Mouse (Mus musculus) hindbrain, embryonic 15.5 days (tissue): ENCODE results near the gene Klhdc8b. TPM values are rescaled to one million over a fixed set of nuclear protein-coding genes. Genes with fewer than 3 reads are reported as not detected.

Experiments used
- ATAC-seq: fragments of 200-750 bp; cut with Nextera tagmentation; 2 replicates; pipeline ENCODE4 v1.8.0; 2017; ENCODE audit warnings: low read depth, moderate number of reproducible peaks, moderate TSS enrichment; ENCODE audit not compliant: low FRiP score
- H3K27ac ChIP-seq: fragments of 300-500 bp; sonication (generic); replicated peaks from 2 replicates; pipeline ENCODE4 v1.5.1; 2015; ENCODE audit warnings: mild to moderate bottlenecking, inconsistent platforms
- H3K27me3 ChIP-seq: fragments of 300-500 bp; sonication (generic); 2 replicates; pipeline ENCODE4 v1.6.1; 2015; ENCODE audit warnings: control low read depth, inconsistent platforms
- H3K36me3 ChIP-seq: fragments of 300-500 bp; sonication (generic); 2 replicates; pipeline ENCODE4 v1.6.1; 2015; ENCODE audit warnings: control low read depth, inconsistent platforms
- H3K4me1 ChIP-seq: fragments of 300-500 bp; sonication (generic); replicated peaks from 2 replicates; pipeline ENCODE4 v1.6.1; 2015; ENCODE audit warnings: control low read depth, inconsistent platforms
- H3K4me2 ChIP-seq: fragments of 300-500 bp; sonication (generic); 2 replicates; pipeline ENCODE4 v1.6.1; 2015; ENCODE audit warnings: moderate library complexity, mild to moderate bottlenecking, inconsistent platforms
- H3K4me3 ChIP-seq: fragments of 300-500 bp; sonication (generic); 2 replicates; pipeline ENCODE4 v1.5.1; 2015; ENCODE audit warnings: mild to moderate bottlenecking, inconsistent platforms
- H3K9ac ChIP-seq: fragments of 300-500 bp; sonication (generic); 2 replicates; pipeline ENCODE4 v1.6.1; 2015; ENCODE audit warnings: inconsistent platforms
- H3K9me3 ChIP-seq: fragments of 300-500 bp; sonication (generic); 2 replicates; pipeline ENCODE4 v1.6.1; 2016; ENCODE audit warnings: control low read depth, inconsistent platforms
- WGBS: fragments of 180-500 bp; shearing (Covaris S2); methylation state at CpG from one replicate; pipeline ENCODE4 v1.1.7; 2015; 5-methylcytosine and 5-hydroxymethylcytosine counted together
- polyA plus RNA-seq: library from polyadenylated mRNA; unstranded; fragments of >200 nt; fragmentation: Nextera tagmentation; extraction: Ambion mirVana; gene quantifications from 2 replicates; pipeline ENCODE4 v1.2.1, GENCODE M21; 2015

Klhdc8b gene
- polyA plus RNA-seq, 1 experiment from 2014 or later: 67.5 TPM

- H3K4me3 ChIP-seq: no peak overlapping the region
- ATAC-seq: no peak
- no peaks in the 10 kb centered on the region for H3K27me3 ChIP-seq
- no peak overlapping the region for H3K9ac ChIP-seq
- H3K4me1 ChIP-seq: no peaks in the 10 kb centered on the region
- no peak overlapping the region for H3K4me2 ChIP-seq
- no peak overlapping the region for H3K27ac ChIP-seq
- H3K36me3 ChIP-seq: no peaks in the 10 kb centered on the region
- WGBS: 81% methylated on average over 11 of the region's 11 CpGs
- no peaks in the 10 kb centered on the region for H3K9me3 ChIP-seq
These were observed 20.0 kb downstream of the Klhdc8b start for GRCm38 (mm10) chr9:108441236-108441919.

GRCm38 (mm10) chr9:108440485-108440884, 20.9 kb downstream of the Klhdc8b start:
- H3K27ac ChIP-seq: no peak overlapping the region
- no peak overlapping the region for H3K4me3 ChIP-seq
- no peaks in the 10 kb centered on the region for H3K9me3 ChIP-seq
- WGBS: 81% methylated on average over 5 of the region's 5 CpGs
- H3K36me3 ChIP-seq: no peaks in the 10 kb centered on the region
- H3K27me3 ChIP-seq: no peaks in the 10 kb centered on the region
- no peak overlapping the region for H3K4me2 ChIP-seq
- H3K4me1 ChIP-seq: no peaks in the 10 kb centered on the region
- H3K9ac ChIP-seq: no peak overlapping the region
- ATAC-seq: no peak

GRCm38 (mm10) chr9:108439176-108439575, 22.2 kb downstream of the Klhdc8b start:
- WGBS: 80% methylated on average over 6 of the region's 6 CpGs
- no peak overlapping the region for H3K27ac ChIP-seq
- no peak overlapping the region for H3K9ac ChIP-seq
- no peaks in the 10 kb centered on the region for H3K36me3 ChIP-seq
- no peaks in the 10 kb centered on the region for H3K9me3 ChIP-seq
- H3K4me1 ChIP-seq: no peaks in the 10 kb centered on the region
- no peak for ATAC-seq
- no peak overlapping the region for H3K4me3 ChIP-seq
- H3K4me2 ChIP-seq: no peak overlapping the region
- H3K27me3 ChIP-seq: no peaks in the 10 kb centered on the region

- Histone ChIP-seq H3K9ac (no peak within 1 kb of the TSS), H3K27ac (no peak within 1 kb of the TSS), H3K4me3 (no peak within 1 kb of the TSS), H3K9me3 (no peaks in the 10 kb centered on the region), H3K4me2 (no peak within 1 kb of the TSS), H3K36me3 (no peaks in the 10 kb centered on the region), H3K4me1 (no peaks in the 10 kb centered on the region), H3K27me3 (no peaks in the 10 kb centered on the region)
- ATAC-seq: no peak
- 21% methylated on average over 3 of the region's 3 CpGs for WGBS
These were observed 25.2 kb downstream of the Klhdc8b start, which contains the start of gene BC048562 for GRCm38 (mm10) chr9:108436182-108436581. TSS of gene BC048562 (plus strand) at chr9:108436482.

GRCm38 (mm10) chr9:108431431-108432067, 29.8 kb downstream of the Klhdc8b start:
- ATAC-seq: 0 out of 2 replicates have a peak, but pooled peaks have one; percentile 45

GRCm38 (mm10) chr9:108428384-108428783, 33.0 kb downstream of the Klhdc8b start, which contains the start of gene Ccdc36:
TSS of gene Ccdc36 (minus strand) at chr9:108428484.
- no peaks in the 10 kb centered on the region for H3K4me1 ChIP-seq
- H3K36me3 ChIP-seq: no peaks in the 10 kb centered on the region
- H3K4me3 ChIP-seq: no peak within 1 kb of the TSS
- H3K4me2 ChIP-seq: no peak within 1 kb of the TSS
- H3K9me3 ChIP-seq: no peaks in the 10 kb centered on the region
- H3K27ac ChIP-seq: no peak within 1 kb of the TSS
- H3K27me3 ChIP-seq: no peaks in the 10 kb centered on the region
- H3K9ac ChIP-seq: no peak within 1 kb of the TSS
- ATAC-seq: no peak

More at GRCm38 (mm10) chr9:108431431-108432067, 29.8 kb downstream of the Klhdc8b start:
- H3K9ac ChIP-seq: no peak overlapping the region
- no peaks in the 10 kb centered on the region for H3K36me3 ChIP-seq
- 44% methylated on average over 32 of the region's 32 CpGs for WGBS
- no peak overlapping the region for H3K27ac ChIP-seq
- H3K4me2 ChIP-seq: peak overlapping the region; percentile 51
- peak overlapping the region; percentile 27 for H3K4me3 ChIP-seq
- no peaks in the 10 kb centered on the region for H3K9me3 ChIP-seq
- H3K4me1 ChIP-seq: no peaks in the 10 kb centered on the region
- no peaks in the 10 kb centered on the region for H3K27me3 ChIP-seq

- 58% methylated on average over 1 of the region's 1 CpGs for WGBS
- Histone ChIP-seq H3K27me3 (no peaks in the 10 kb centered on the region), H3K27ac (no peak overlapping the region), H3K36me3 (no peaks in the 10 kb centered on the region), H3K4me1 (no peaks in the 10 kb centered on the region), H3K9me3 (no peaks in the 10 kb centered on the region), H3K9ac (no peak overlapping the region), H3K4me3 (no peak overlapping the region), H3K4me2 (no peak overlapping the region)
- ATAC-seq: no peak
These were observed 49.2 kb downstream of the Klhdc8b start for GRCm38 (mm10) chr9:108412221-108412620.

- Histone ChIP-seq H3K9me3 (no peaks in the 10 kb centered on the region), H3K36me3 (no peaks in the 10 kb centered on the region), H3K9ac (no peak overlapping the region), H3K27me3 (no peaks in the 10 kb centered on the region), H3K4me3 (no peak overlapping the region), H3K27ac (no peak overlapping the region), H3K4me2 (no peak overlapping the region), H3K4me1 (no peaks in the 10 kb centered on the region)
- no peak for ATAC-seq
- 75% methylated on average over 9 of the region's 9 CpGs for WGBS
These were observed 49.9 kb downstream of the Klhdc8b start for GRCm38 (mm10) chr9:108411381-108411942.

GRCm38 (mm10) chr9:108409535-108409934, 51.8 kb downstream of the Klhdc8b start:
- Histone ChIP-seq H3K27me3 (no peaks in the 10 kb centered on the region), H3K9ac (no peak overlapping the region), H3K36me3 (no peaks in the 10 kb centered on the region), H3K9me3 (no peaks in the 10 kb centered on the region), H3K27ac (no peak overlapping the region), H3K4me2 (no peak overlapping the region), H3K4me1 (no peaks in the 10 kb centered on the region), H3K4me3 (no peak overlapping the region)
- ATAC-seq: no peak
- WGBS: 92% methylated on average over 4 of the region's 4 CpGs

GRCm38 (mm10) chr9:108404451-108404850, 56.9 kb downstream of the Klhdc8b start:
- 79% methylated on average over 8 of the region's 8 CpGs for WGBS
- Histone ChIP-seq H3K4me2 (no peak overlapping the region), H3K4me1 (peaks cover 15% of the 10 kb centered on the region), H3K9ac (no peak overlapping the region), H3K36me3 (no peaks in the 10 kb centered on the region), H3K27ac (no peak overlapping the region), H3K27me3 (no peaks in the 10 kb centered on the region), H3K9me3 (no peaks in the 10 kb centered on the region), H3K4me3 (no peak overlapping the region)
- ATAC-seq: no peak

- H3K4me1 ChIP-seq: peaks cover 15% of the 10 kb centered on the region
- 94% methylated on average over 4 of the region's 4 CpGs for WGBS
- no peak overlapping the region for H3K9ac ChIP-seq
- no peak overlapping the region for H3K4me3 ChIP-seq
- no peak overlapping the region for H3K4me2 ChIP-seq
- H3K27me3 ChIP-seq: no peaks in the 10 kb centered on the region
- ATAC-seq: no peak
- no peak overlapping the region for H3K27ac ChIP-seq
- H3K9me3 ChIP-seq: no peaks in the 10 kb centered on the region
- H3K36me3 ChIP-seq: no peaks in the 10 kb centered on the region
These were observed 58.3 kb downstream of the Klhdc8b start for GRCm38 (mm10) chr9:108403081-108403480.

- Histone ChIP-seq H3K9ac (no peak overlapping the region), H3K4me3 (no peak overlapping the region), H3K27ac (peak overlapping the region; percentile 47), H3K27me3 (no peaks in the 10 kb centered on the region), H3K36me3 (no peaks in the 10 kb centered on the region), H3K4me1 (peaks cover 15% of the 10 kb centered on the region), H3K9me3 (no peaks in the 10 kb centered on the region), H3K4me2 (no peak overlapping the region)
- ATAC-seq: no peak
- 28% methylated on average over 7 of the region's 7 CpGs for WGBS
These were observed 60.0 kb downstream of the Klhdc8b start for GRCm38 (mm10) chr9:108401186-108401960.
